Mouse (Mus musculus) liver (tissue): ENCODE measurements at regions not wholly inside any gene's neighbourhood (a gene's known extent, or its start where the extent isn't known, plus 50 kb on each side); places are given as distances from the start of the nearest gene placed in this dataset.

Experiments
- DNase-seq: peaks from one replicate; pipeline ENCODE4 v3.0.0-alpha.2; 2020; ENCODE audit warnings: mixed read lengths

GRCm38 (mm10) chr14:75396511-75397026, 59.2 kb upstream of the Siah3 start:
- DNase-seq, result no peak

- DNase-seq, result no peak
Measured at GRCm38 (mm10) chr14:75399678-75400077, 56.1 kb upstream of the Siah3 start.

DNA sequence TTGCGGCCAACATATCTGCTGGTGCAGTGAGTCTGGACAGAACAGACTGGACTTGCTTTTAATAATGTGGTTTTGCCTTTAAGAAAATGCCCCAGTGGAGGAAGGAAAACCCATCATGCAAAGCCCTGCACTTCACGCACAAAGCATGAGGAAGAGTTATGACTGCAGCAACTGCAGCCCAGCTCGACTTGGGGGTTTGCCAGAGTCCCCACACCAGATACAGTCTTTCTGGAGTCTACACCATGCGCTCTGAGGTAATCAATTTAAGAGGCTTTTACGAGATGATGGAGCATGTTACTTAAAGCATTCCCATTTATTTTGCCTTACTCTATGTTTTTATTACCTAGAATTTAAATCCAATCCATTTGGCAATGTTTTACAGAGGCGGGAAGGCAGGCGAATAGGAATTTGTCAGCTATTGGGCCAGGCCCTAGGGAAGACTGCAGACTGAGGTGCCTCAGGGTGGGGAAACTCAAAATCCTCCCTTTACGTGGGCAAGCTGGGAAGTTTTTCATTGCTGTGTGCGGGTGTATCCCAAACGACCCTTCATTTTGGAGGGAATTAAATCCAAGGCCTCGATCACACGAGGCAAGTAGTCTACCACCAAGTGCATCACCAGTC, 53.2 kb upstream of the Siah3 start:
- DNase-seq, result peak; percentile 21
